Mouse (Mus musculus): Measurements from ENCODE around the gene Stard10. TPM values are rescaled to one million over a fixed set of nuclear protein-coding genes. Genes with fewer than 3 reads are reported as not detected.
A peak's percentile ranks its signal among the peaks of the same experiment; 100 is the strongest.

The Stard10 gene
- polyA plus RNA-seq, 1 experiment from 2014 or later = 142 TPM

DNA sequence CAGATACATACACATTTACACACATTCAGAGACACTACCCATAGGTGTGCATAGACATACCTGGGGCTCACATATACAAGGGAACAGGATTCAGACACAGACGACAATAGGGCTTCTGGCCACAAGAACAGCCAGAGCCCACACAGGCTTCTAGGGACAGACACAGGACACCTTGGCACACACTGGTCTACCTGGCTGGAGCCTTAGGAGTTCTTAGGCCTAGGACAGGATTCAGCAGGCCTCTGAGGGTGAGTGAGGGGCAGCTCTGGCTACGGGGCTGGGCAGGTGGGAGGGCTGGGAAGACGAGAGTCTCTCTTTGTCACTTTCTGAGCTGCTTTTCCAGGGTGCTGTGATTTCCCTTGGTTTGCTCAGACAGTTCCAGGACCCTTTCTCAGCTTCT, 61.4 kb downstream of the Stard10 start:
- peak overlapping the region; percentile 42 for H3K4me2 ChIP-seq (ENCODE audit: low read depth, low read length)
- H3K4me1 ChIP-seq (ENCODE audit: control insufficient read depth, low read depth, low read length) = peaks cover 25% of the 10 kb centered on the region
- no peak for ATAC-seq (ENCODE audit: low read depth)
- 52% methylated on average over 3 of the region's 3 CpGs for WGBS (ENCODE audit: insufficient replicate concordance)
- H3K9me3 ChIP-seq (replicated peaks; ENCODE audit: control insufficient read depth, low read length) = no peaks in the 10 kb centered on the region
- H3K27me3 ChIP-seq (ENCODE audit: control insufficient read depth, insufficient read depth, low read depth, low read length) = no peaks in the 10 kb centered on the region
- peak overlapping the region; percentile 4; the same call in 1 of the 2 replicates for H3K4me3 ChIP-seq (ENCODE audit: low read depth, low read length)
- H3K27ac ChIP-seq (ENCODE audit: low read length) = peak overlapping the region; percentile 63
- H3K36me3 ChIP-seq (ENCODE audit: control insufficient read depth, insufficient read depth) = peaks cover 4% of the 10 kb centered on the region; the same call in 1 of the 2 replicates
- H3K9ac ChIP-seq (ENCODE audit: low read depth, low read length) = no peak overlapping the region; the same call in 1 of the 2 replicates

DNA sequence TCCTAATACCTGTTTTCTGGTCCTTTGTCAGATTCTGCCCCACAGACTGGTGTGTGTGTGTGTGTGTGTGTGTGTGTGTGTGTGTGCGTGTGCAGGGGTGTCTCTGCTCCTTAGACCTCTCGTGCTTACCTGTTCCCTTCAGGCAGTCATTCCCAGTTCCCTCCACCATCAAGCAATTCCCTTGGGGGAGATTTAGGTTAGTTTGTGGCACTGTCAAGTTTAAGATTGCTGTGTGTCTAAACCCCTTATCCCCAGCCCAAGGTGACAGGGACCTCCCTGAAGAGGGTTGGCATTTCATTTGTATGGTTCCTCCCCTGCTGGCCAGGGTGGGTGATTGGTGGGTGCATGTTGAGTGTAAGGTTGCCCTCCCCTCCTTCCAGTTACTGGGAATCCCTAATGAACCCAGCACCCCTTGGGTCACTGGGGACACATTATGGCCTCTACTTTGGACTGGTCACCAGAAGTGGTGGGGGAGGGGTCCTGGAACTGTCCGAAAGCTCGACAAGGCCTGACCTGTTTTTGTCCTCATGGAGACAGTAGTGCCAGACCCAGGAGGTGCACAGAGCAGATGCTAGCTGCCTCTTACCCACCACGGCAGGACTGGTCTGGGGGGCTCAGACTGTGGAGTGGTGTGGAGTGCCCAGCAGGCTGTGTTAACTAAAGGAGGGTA, 62.0 kb downstream of the Stard10 start:
- peaks cover 4% of the 10 kb centered on the region; the same call in 1 of the 2 replicates for H3K36me3 ChIP-seq (ENCODE audit: control insufficient read depth, insufficient read depth)
- ATAC-seq (ENCODE audit: low read depth) = no peak
- H3K9ac ChIP-seq (ENCODE audit: low read depth, low read length) = no peak overlapping the region
- no peak overlapping the region for H3K4me3 ChIP-seq (ENCODE audit: low read depth, low read length)
- no peak overlapping the region for H3K27ac ChIP-seq (ENCODE audit: low read length)
- peaks cover 25% of the 10 kb centered on the region for H3K4me1 ChIP-seq (ENCODE audit: control insufficient read depth, low read depth, low read length)
- 44% methylated on average over 5 of the region's 5 CpGs for WGBS (ENCODE audit: insufficient replicate concordance)
- peak overlapping the region; percentile 42 for H3K4me2 ChIP-seq (ENCODE audit: low read depth, low read length)
- H3K27me3 ChIP-seq (ENCODE audit: control insufficient read depth, insufficient read depth, low read depth, low read length) = no peaks in the 10 kb centered on the region
- H3K9me3 ChIP-seq (replicated peaks; ENCODE audit: control insufficient read depth, low read length) = no peaks in the 10 kb centered on the region

DNA sequence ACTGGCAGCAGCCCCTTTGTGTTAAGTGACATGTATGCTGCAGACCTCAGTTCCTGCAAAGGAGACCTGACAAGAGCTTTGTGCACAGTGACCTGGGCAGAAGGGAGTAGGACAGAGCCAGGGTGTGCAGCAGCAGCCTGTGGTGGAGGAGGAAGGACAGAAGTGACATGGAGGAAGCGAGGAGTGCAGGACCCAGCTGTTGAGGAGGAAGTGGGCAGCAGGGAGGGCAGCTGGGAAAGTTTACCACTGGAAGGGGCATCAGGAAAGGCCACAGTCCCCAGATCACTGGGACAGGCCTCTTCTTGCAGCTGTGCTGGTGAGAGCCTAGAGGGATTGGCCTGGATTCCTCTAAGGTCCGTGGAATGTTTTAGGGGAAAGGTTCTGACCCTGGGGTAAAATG, 62.8 kb downstream of the Stard10 start:
- no peaks in the 10 kb centered on the region for H3K27me3 ChIP-seq (ENCODE audit: control insufficient read depth, insufficient read depth, low read depth, low read length)
- H3K4me1 ChIP-seq (ENCODE audit: control insufficient read depth, low read depth, low read length) = peaks cover 28% of the 10 kb centered on the region
- H3K27ac ChIP-seq (ENCODE audit: low read length) = no peak overlapping the region
- H3K4me2 ChIP-seq (ENCODE audit: low read depth, low read length) = no peak overlapping the region
- no peak overlapping the region for H3K4me3 ChIP-seq (ENCODE audit: low read depth, low read length)
- H3K36me3 ChIP-seq (ENCODE audit: control insufficient read depth, insufficient read depth) = peaks cover 4% of the 10 kb centered on the region; the same call in 1 of the 2 replicates
- H3K9me3 ChIP-seq (replicated peaks; ENCODE audit: control insufficient read depth, low read length) = no peaks in the 10 kb centered on the region
- ATAC-seq (ENCODE audit: low read depth) = no peak
- no peak overlapping the region for H3K9ac ChIP-seq (ENCODE audit: low read depth, low read length)
- WGBS (ENCODE audit: insufficient replicate concordance) = 63% methylated on average over 2 of the region's 2 CpGs

DNA sequence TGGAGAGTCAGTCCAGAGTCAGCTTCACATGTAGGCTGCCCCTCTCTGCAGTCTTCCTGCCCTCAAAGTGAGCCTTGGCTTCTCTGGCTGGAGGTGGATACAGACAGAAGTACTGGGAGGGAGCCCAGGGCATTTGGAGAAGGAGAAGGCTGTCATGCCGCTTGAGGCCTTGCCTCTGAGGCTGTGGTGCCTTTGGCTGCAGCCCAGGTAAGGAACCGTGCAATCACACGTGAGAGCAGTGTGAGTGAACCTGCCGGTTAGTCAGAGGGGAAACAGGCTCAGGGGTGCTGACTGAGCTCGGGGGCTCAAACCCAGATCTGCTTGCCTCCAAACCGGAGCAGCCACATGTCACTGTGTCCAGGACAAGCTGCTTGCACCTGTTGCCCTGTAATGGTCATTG, 64.6 kb downstream of the Stard10 start:
- H3K9me3 ChIP-seq (replicated peaks; ENCODE audit: control insufficient read depth, low read length) = no peaks in the 10 kb centered on the region
- no peak overlapping the region for H3K27ac ChIP-seq (ENCODE audit: low read length)
- 63% methylated on average over 6 of the region's 6 CpGs for WGBS (ENCODE audit: insufficient replicate concordance)
- peaks cover 36% of the 10 kb centered on the region for H3K4me1 ChIP-seq (ENCODE audit: control insufficient read depth, low read depth, low read length)
- ATAC-seq (ENCODE audit: low read depth) = no peak
- no peak overlapping the region for H3K9ac ChIP-seq (ENCODE audit: low read depth, low read length)
- H3K4me3 ChIP-seq (ENCODE audit: low read depth, low read length) = no peak overlapping the region
- no peak overlapping the region for H3K4me2 ChIP-seq (ENCODE audit: low read depth, low read length)
- no peaks in the 10 kb centered on the region for H3K36me3 ChIP-seq (ENCODE audit: control insufficient read depth, insufficient read depth)
- H3K27me3 ChIP-seq (ENCODE audit: control insufficient read depth, insufficient read depth, low read depth, low read length) = no peaks in the 10 kb centered on the region

DNA sequence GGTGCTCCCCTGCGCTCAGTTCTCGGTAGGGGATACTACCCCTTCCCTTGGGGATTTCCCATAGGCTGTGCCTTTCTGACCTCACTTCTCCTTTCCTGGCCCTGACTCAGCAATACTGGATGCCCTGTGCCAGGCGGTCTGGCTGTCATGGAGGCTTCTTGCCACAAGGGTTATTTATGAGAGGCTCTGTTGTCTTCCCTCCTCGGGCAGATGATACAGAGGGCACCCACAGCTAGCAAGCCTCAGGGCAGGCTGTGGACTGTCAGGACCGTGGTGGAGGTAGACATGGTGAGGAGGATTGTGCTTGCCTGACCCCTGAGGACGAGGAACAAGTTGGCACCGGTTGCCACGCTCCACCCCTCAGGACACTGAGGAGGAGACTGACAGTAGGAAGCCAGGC, 65.5 kb downstream of the Stard10 start:
- H3K27ac ChIP-seq (ENCODE audit: low read length) = no peak overlapping the region
- H3K4me1 ChIP-seq (ENCODE audit: control insufficient read depth, low read depth, low read length) = peaks cover 34% of the 10 kb centered on the region

DNA sequence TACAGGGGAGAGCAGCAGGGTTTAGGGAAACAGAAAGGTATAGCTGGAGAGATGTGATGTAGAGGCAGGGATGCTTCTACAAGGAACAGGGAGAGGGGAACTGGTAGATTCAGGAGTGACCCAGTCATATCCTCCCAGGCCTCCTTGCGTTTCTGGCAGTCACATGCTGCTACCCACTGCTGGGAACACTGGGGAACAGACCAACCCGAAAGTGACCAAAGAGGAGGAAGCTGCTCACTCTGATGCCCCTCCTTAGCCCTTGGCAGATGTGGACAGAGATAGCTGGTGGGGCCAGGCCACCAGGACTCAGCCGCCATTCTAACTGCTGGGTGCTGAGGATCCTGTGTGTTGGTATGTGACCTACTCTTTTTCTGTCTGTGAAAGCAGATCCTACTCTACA, 66.9 kb downstream of the Stard10 start:
- Histone ChIP-seq H3K36me3 (ENCODE audit: control insufficient read depth, insufficient read depth) (no peaks in the 10 kb centered on the region; the same call in 1 of the 2 replicates), H3K9ac (ENCODE audit: low read depth, low read length) (no peak overlapping the region), H3K9me3 (replicated peaks; ENCODE audit: control insufficient read depth, low read length) (no peaks in the 10 kb centered on the region), H3K4me1 (ENCODE audit: control insufficient read depth, low read depth, low read length) (peaks cover 22% of the 10 kb centered on the region), H3K27ac (ENCODE audit: low read length) (peak overlapping the region; percentile 37; the same call in 1 of the 2 replicates), H3K27me3 (ENCODE audit: control insufficient read depth, insufficient read depth, low read depth, low read length) (no peaks in the 10 kb centered on the region), H3K4me3 (ENCODE audit: low read depth, low read length) (no peak overlapping the region), H3K4me2 (ENCODE audit: low read depth, low read length) (no peak overlapping the region)
- no peak for ATAC-seq (ENCODE audit: low read depth)
- WGBS (ENCODE audit: insufficient replicate concordance) = 37% methylated on average over 3 of the region's 3 CpGs

More for the DNA sequence above, 65.5 kb downstream of the Stard10 start:
- Histone ChIP-seq H3K36me3 (ENCODE audit: control insufficient read depth, insufficient read depth) (no peaks in the 10 kb centered on the region), H3K27me3 (ENCODE audit: control insufficient read depth, insufficient read depth, low read depth, low read length) (no peaks in the 10 kb centered on the region), H3K4me2 (ENCODE audit: low read depth, low read length) (no peak overlapping the region), H3K4me3 (ENCODE audit: low read depth, low read length) (no peak overlapping the region), H3K9ac (ENCODE audit: low read depth, low read length) (no peak overlapping the region), H3K9me3 (replicated peaks; ENCODE audit: control insufficient read depth, low read length) (no peaks in the 10 kb centered on the region)
- 0 out of 2 replicates have a peak, but pooled peaks have one; percentile 14 for ATAC-seq (ENCODE audit: low read depth)
- WGBS (ENCODE audit: insufficient replicate concordance) = 36% methylated on average over 8 of the region's 8 CpGs

DNA sequence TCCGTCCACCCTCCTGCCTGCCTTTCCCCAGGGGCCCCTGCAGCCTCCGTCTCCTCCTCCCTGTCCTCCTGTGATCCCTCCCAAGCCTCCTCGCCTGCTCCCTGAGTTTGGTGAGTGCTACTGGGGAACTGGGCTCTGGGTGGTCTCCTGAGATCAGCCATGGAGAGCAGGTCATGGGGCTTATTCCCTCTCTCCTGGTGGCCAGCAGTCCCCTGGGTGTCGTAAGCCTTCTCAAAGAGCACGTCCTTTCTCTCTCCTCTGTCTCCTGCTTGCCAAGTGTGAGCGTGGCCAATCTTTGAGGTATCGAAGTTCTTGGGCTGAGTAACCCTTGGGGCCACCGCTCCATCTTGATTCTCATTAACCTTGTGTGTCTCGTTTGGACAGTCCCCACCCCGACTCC, 68.0 kb downstream of the Stard10 start:
- H3K9me3 ChIP-seq (replicated peaks; ENCODE audit: control insufficient read depth, low read length) = no peaks in the 10 kb centered on the region
- no peak overlapping the region for H3K4me3 ChIP-seq (ENCODE audit: low read depth, low read length)
- 50% methylated on average over 10 of the region's 10 CpGs for WGBS (ENCODE audit: insufficient replicate concordance)
- no peak overlapping the region for H3K4me2 ChIP-seq (ENCODE audit: low read depth, low read length)
- peaks cover 13% of the 10 kb centered on the region for H3K4me1 ChIP-seq (ENCODE audit: control insufficient read depth, low read depth, low read length)
- no peak for ATAC-seq (ENCODE audit: low read depth)
- H3K9ac ChIP-seq (ENCODE audit: low read depth, low read length) = no peak overlapping the region
- H3K27ac ChIP-seq (ENCODE audit: low read length) = peak overlapping the region; percentile 30; the same call in 1 of the 2 replicates
- no peaks in the 10 kb centered on the region; the same call in 1 of the 2 replicates for H3K36me3 ChIP-seq (ENCODE audit: control insufficient read depth, insufficient read depth)
- H3K27me3 ChIP-seq (ENCODE audit: control insufficient read depth, insufficient read depth, low read depth, low read length) = no peaks in the 10 kb centered on the region

DNA sequence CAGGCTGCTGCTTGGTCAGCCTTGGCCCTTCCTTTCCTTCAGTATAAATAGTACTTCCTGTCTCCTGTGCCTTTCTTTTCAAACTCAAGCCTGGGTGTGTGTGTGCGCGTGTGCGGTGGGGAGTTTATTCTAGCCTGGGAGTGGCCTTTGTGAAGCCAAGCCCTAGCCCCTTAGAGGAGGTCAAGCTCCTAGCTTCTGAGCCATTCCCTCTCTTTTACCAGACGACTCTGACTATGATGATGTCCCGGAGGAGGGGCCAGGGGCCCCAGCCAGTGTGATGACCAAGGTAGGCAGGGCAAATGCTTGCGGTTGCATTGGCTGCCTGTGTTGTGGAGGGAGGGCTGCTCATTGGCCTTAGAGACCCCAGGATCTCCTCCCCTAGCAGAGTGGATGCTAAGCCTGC, 68.4 kb downstream of the Stard10 start:
- H3K9me3 ChIP-seq (replicated peaks; ENCODE audit: control insufficient read depth, low read length) = no peaks in the 10 kb centered on the region
- peak; percentile 25; the same call in 1 of the 2 replicates for ATAC-seq (ENCODE audit: low read depth)
- H3K36me3 ChIP-seq (ENCODE audit: control insufficient read depth, insufficient read depth) = no peaks in the 10 kb centered on the region; the same call in 1 of the 2 replicates
- no peak overlapping the region for H3K9ac ChIP-seq (ENCODE audit: low read depth, low read length)
- no peak overlapping the region for H3K4me3 ChIP-seq (ENCODE audit: low read depth, low read length)
- H3K27ac ChIP-seq (ENCODE audit: low read length) = peak overlapping the region; percentile 39; the same call in 1 of the 2 replicates
- H3K27me3 ChIP-seq (ENCODE audit: control insufficient read depth, insufficient read depth, low read depth, low read length) = no peaks in the 10 kb centered on the region
- H3K4me1 ChIP-seq (ENCODE audit: control insufficient read depth, low read depth, low read length) = peaks cover 11% of the 10 kb centered on the region
- H3K4me2 ChIP-seq (ENCODE audit: low read depth, low read length) = no peak overlapping the region; the same call in 1 of the 2 replicates
- 35% methylated on average over 6 of the region's 6 CpGs for WGBS (ENCODE audit: insufficient replicate concordance)

DNA sequence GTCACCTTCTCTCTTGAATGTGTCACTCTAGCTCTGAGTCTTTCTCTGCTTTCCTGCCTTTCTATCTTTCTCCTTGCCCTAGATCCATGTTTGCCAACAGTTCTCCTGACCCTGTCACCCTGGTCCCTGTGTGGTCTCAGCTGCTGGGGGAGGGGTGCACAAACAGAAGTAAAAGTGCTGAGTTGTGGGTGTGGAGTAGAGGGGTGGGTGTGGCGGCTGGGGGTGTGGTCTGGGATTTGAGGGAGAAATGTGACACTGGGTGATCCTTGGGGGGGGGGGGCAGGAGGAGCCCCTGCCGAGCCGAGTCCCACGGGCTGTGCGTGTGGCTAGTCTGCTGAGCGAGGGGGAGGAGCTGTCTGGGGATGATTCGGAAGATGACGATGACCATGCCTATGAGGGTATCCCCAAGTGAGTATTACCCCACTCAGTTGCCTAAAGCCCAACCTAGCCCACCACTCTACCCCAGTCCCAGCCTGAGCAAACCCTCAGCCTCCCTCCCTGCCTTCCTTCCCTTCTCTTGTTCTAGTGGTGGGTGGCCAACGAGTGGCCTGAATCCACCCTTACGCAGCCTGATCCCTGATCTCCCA, 69.1 kb downstream of the Stard10 start:
- Histone ChIP-seq H3K36me3 (ENCODE audit: control insufficient read depth, insufficient read depth) (no peaks in the 10 kb centered on the region; the same call in 1 of the 2 replicates), H3K9ac (ENCODE audit: low read depth, low read length) (no peak overlapping the region), H3K4me3 (ENCODE audit: low read depth, low read length) (no peak overlapping the region), H3K4me2 (ENCODE audit: low read depth, low read length) (no peak overlapping the region; the same call in 1 of the 2 replicates), H3K9me3 (replicated peaks; ENCODE audit: control insufficient read depth, low read length) (no peaks in the 10 kb centered on the region), H3K27ac (ENCODE audit: low read length) (peak overlapping the region; percentile 39; the same call in 1 of the 2 replicates), H3K27me3 (ENCODE audit: control insufficient read depth, insufficient read depth, low read depth, low read length) (no peaks in the 10 kb centered on the region), H3K4me1 (ENCODE audit: control insufficient read depth, low read depth, low read length) (peaks cover 11% of the 10 kb centered on the region)
- 0 out of 2 replicates have a peak, but pooled peaks have one; percentile 12 for ATAC-seq (ENCODE audit: low read depth)
- WGBS (ENCODE audit: insufficient replicate concordance) = 64% methylated on average over 10 of the region's 10 CpGs

Data from liver, embryonic 16.5 days (tissue).